Mouse (Mus musculus): Measurements from ENCODE around the gene Apeh. TPM values are rescaled to one million over a fixed set of nuclear protein-coding genes. Genes with fewer than 3 reads are reported as not detected.

Apeh gene
- polyA plus RNA-seq, 1 experiment from 2014 or later, result 195 TPM

GRCm38 (mm10) chr9:108056361-108057261 is 37.8 kb downstream of the Apeh start:
- H3K4me3 ChIP-seq (replicated peaks), result no peak overlapping the region
- ATAC-seq (ENCODE audit: low read depth) (no peak), DNase-seq (no peak)
- no peak overlapping the region for H3K27ac ChIP-seq
- peaks cover 49% of the 10 kb centered on the region for H3K4me1 ChIP-seq (replicated peaks)
- H3K4me2 ChIP-seq, result no peak overlapping the region
- peaks cover 95% of the 10 kb centered on the region for H3K36me3 ChIP-seq
- H3K27me3 ChIP-seq, result no peaks in the 10 kb centered on the region
- no peak overlapping the region for H3K9ac ChIP-seq
- WGBS (ENCODE audit: insufficient replicate concordance), result 87% methylated on average over 28 of the region's 28 CpGs
- no peaks in the 10 kb centered on the region for H3K9me3 ChIP-seq (replicated peaks)

- peaks cover 95% of the 10 kb centered on the region for H3K36me3 ChIP-seq
- H3K4me2 ChIP-seq, result no peak overlapping the region
- no peaks in the 10 kb centered on the region for H3K9me3 ChIP-seq (replicated peaks)
- H3K27me3 ChIP-seq, result no peaks in the 10 kb centered on the region
- 92% methylated on average over 6 of the region's 6 CpGs for WGBS (ENCODE audit: insufficient replicate concordance)
- no peak overlapping the region for H3K9ac ChIP-seq
- H3K4me1 ChIP-seq (replicated peaks), result peaks cover 42% of the 10 kb centered on the region
- ATAC-seq (ENCODE audit: low read depth), result no peak
- no peak overlapping the region for H3K4me3 ChIP-seq (replicated peaks)
- H3K27ac ChIP-seq, result no peak overlapping the region
- no peak for DNase-seq
Measured at GRCm38 (mm10) chr9:108055661-108056237, 38.7 kb downstream of the Apeh start.

- Histone ChIP-seq H3K27me3 (no peaks in the 10 kb centered on the region), H3K4me3 (replicated peaks) (no peak overlapping the region), H3K27ac (no peak overlapping the region), H3K36me3 (peaks cover 95% of the 10 kb centered on the region), H3K9me3 (replicated peaks) (no peaks in the 10 kb centered on the region), H3K9ac (no peak overlapping the region), H3K4me1 (replicated peaks) (peaks cover 44% of the 10 kb centered on the region), H3K4me2 (no peak overlapping the region)
- ATAC-seq (ENCODE audit: low read depth) (no peak), DNase-seq (no peak)
- WGBS (ENCODE audit: insufficient replicate concordance), result 50% methylated on average over 1 of the region's 1 CpGs
Measured at GRCm38 (mm10) chr9:108055061-108055460, 39.3 kb downstream of the Apeh start.

GRCm38 (mm10) chr9:108054331-108055040 is 39.9 kb downstream of the Apeh start:
- Histone ChIP-seq H3K36me3 (peaks cover 91% of the 10 kb centered on the region), H3K4me2 (no peak overlapping the region), H3K4me3 (replicated peaks) (no peak overlapping the region), H3K9me3 (replicated peaks) (no peaks in the 10 kb centered on the region), H3K9ac (no peak overlapping the region), H3K4me1 (replicated peaks) (peaks cover 50% of the 10 kb centered on the region), H3K27me3 (no peaks in the 10 kb centered on the region), H3K27ac (no peak overlapping the region)
- ATAC-seq (ENCODE audit: low read depth) (no peak), DNase-seq (no peak)
- 91% methylated on average over 22 of the region's 22 CpGs for WGBS (ENCODE audit: insufficient replicate concordance)

- Histone ChIP-seq H3K27me3 (no peaks in the 10 kb centered on the region), H3K4me3 (replicated peaks) (no peak overlapping the region), H3K4me2 (no peak overlapping the region), H3K36me3 (peaks cover 83% of the 10 kb centered on the region), H3K27ac (peak overlapping the region; percentile 63; the same call in 1 of the 2 replicates), H3K4me1 (replicated peaks) (peaks cover 53% of the 10 kb centered on the region), H3K9me3 (replicated peaks) (no peaks in the 10 kb centered on the region), H3K9ac (0 out of 2 replicates have a peak overlapping the region, but pooled peaks have one; percentile 51)
- 92% methylated on average over 15 of the region's 15 CpGs for WGBS (ENCODE audit: insufficient replicate concordance)
- ATAC-seq (ENCODE audit: low read depth) (no peak), DNase-seq (no peak)
Measured at GRCm38 (mm10) chr9:108053665-108054225, 40.7 kb downstream of the Apeh start.

GRCm38 (mm10) chr9:108052885-108053664 is 41.3 kb downstream of the Apeh start, which contains the start of gene Amigo3:
Gene Amigo3 (plus strand): TSS chr9:108053159.
- peak within 1 kb of the TSS; percentile 51; the same call in 1 of the 2 replicates for H3K9ac ChIP-seq

GRCm38 (mm10) chr9:108052411-108052810 is 42.0 kb downstream of the Apeh start:
- H3K36me3 ChIP-seq, result peaks cover 72% of the 10 kb centered on the region
- WGBS (ENCODE audit: insufficient replicate concordance), result 70% methylated on average over 7 of the region's 7 CpGs
- peak overlapping the region; percentile 14; the same call in 1 of the 2 replicates for H3K27ac ChIP-seq
- no peaks in the 10 kb centered on the region for H3K27me3 ChIP-seq
- H3K4me3 ChIP-seq (replicated peaks), result no peak overlapping the region
- no peaks in the 10 kb centered on the region for H3K9me3 ChIP-seq (replicated peaks)
- DNase-seq (no peak), ATAC-seq (ENCODE audit: low read depth) (no peak)
- H3K4me2 ChIP-seq, result no peak overlapping the region
- H3K4me1 ChIP-seq (replicated peaks), result peaks cover 66% of the 10 kb centered on the region
- H3K9ac ChIP-seq, result no peak overlapping the region

More at GRCm38 (mm10) chr9:108052885-108053664, 41.3 kb downstream of the Apeh start, which contains the start of gene Amigo3:
- Histone ChIP-seq H3K36me3 (peaks cover 77% of the 10 kb centered on the region), H3K4me2 (peak within 1 kb of the TSS; percentile 46; the same call in 1 of the 2 replicates), H3K4me1 (replicated peaks) (peaks cover 59% of the 10 kb centered on the region), H3K9me3 (replicated peaks) (no peaks in the 10 kb centered on the region), H3K4me3 (replicated peaks) (0 out of 2 replicates have a peak within 1 kb of the TSS, but pooled peaks have one; percentile 7), H3K27me3 (no peaks in the 10 kb centered on the region), H3K27ac (peak within 1 kb of the TSS; percentile 63)
- ATAC-seq (ENCODE audit: low read depth), result peak; percentile 30
- 55% methylated on average over 20 of the region's 20 CpGs for WGBS (ENCODE audit: insufficient replicate concordance)
- peak; percentile 92 for DNase-seq

- Histone ChIP-seq H3K27me3 (no peaks in the 10 kb centered on the region), H3K4me2 (no peak overlapping the region), H3K36me3 (peaks cover 72% of the 10 kb centered on the region), H3K9ac (no peak overlapping the region), H3K27ac (peak overlapping the region; percentile 1; the same call in 1 of the 2 replicates), H3K4me1 (replicated peaks) (peaks cover 71% of the 10 kb centered on the region), H3K9me3 (replicated peaks) (no peaks in the 10 kb centered on the region), H3K4me3 (replicated peaks) (no peak overlapping the region)
- DNase-seq (no peak), ATAC-seq (ENCODE audit: low read depth) (no peak)
- 85% methylated on average over 4 of the region's 4 CpGs for WGBS (ENCODE audit: insufficient replicate concordance)
Measured at GRCm38 (mm10) chr9:108051931-108052220, 42.5 kb downstream of the Apeh start.

- Histone ChIP-seq H3K4me2 (no peak overlapping the region), H3K27me3 (no peaks in the 10 kb centered on the region), H3K4me3 (replicated peaks) (no peak overlapping the region), H3K4me1 (replicated peaks) (peaks cover 76% of the 10 kb centered on the region), H3K27ac (peak overlapping the region; percentile 35), H3K36me3 (peaks cover 72% of the 10 kb centered on the region), H3K9me3 (replicated peaks) (no peaks in the 10 kb centered on the region), H3K9ac (no peak overlapping the region)
- DNase-seq (no peak), ATAC-seq (ENCODE audit: low read depth) (no peak)
- 92% methylated on average over 15 of the region's 15 CpGs for WGBS (ENCODE audit: insufficient replicate concordance)
Measured at GRCm38 (mm10) chr9:108051184-108051930, 43.0 kb downstream of the Apeh start.
